Mouse (Mus musculus) bone marrow macrophage, adult 2 months (primary cell): ENCODE measurements around the gene Iqcf4. TPM values are rescaled to one million over a fixed set of nuclear protein-coding genes. Genes with fewer than 3 reads are reported as not detected.

ENCODE experiments used
- H3K27ac ChIP-seq: 2 replicates; pipeline ENCODE4 v1.5.1; 2012; ENCODE audit warnings: low read depth, low read length; ENCODE audit not compliant: insufficient read depth
- H3K4me1 ChIP-seq: 2 replicates; pipeline ENCODE4 v1.6.1; 2012; ENCODE audit warnings: low read length; ENCODE audit not compliant: control insufficient read depth, insufficient read depth
- H3K4me3 ChIP-seq: 2 replicates; pipeline ENCODE4 v1.5.1; 2012; ENCODE audit warnings: mild to moderate bottlenecking, low read length, moderate library complexity; ENCODE audit not compliant: insufficient read depth
- CTCF ChIP-seq: IDR thresholded peaks from 2 replicates; pipeline ENCODE4 v1.5.1; 2012; ENCODE audit warnings: low read depth, mild to moderate bottlenecking, low read length, moderate library complexity
- POLR2A ChIP-seq: IDR thresholded peaks from 2 replicates; pipeline ENCODE4 v1.6.1; 2012; ENCODE audit warnings: mild to moderate bottlenecking, low read depth, low read length, borderline replicate concordance
- polyA plus RNA-seq: library from polyadenylated mRNA; stranded (reverse); fragments of >200 nt; gene quantifications from 2 replicates; pipeline ENCODE4 v1.2.4, GENCODE M21; 2012; ENCODE audit not compliant: missing spikeins, insufficient read depth, insufficient read length

Gene Iqcf4
- polyA plus RNA-seq, 1 experiment = not detected

DNA sequence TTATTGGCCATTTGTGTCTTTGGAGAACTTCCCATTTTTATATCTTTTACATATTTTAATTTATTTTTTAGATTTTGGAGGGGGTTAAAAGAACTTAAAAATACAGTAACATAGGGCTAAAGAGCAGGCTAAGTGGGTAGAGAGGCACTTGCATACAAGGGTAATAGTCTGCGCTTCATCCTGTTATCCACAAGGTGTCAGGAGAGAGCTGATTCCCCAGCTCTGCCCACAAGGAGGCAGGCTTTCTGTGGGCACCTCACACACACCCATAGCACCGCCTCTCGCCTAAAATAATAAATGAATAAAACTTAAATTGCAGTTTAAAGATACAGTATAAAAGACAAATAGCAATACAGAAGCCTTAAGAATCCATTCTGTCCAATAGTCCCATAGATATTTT lies 39.0 kb downstream of the Iqcf4 start:
- Histone ChIP-seq H3K4me1 (peaks cover 5% of the 10 kb centered on the region), H3K27ac (no peak overlapping the region), H3K4me3 (no peak overlapping the region)
- TF ChIP-seq POLR2A (no peak), CTCF (peak; percentile 98)

DNA sequence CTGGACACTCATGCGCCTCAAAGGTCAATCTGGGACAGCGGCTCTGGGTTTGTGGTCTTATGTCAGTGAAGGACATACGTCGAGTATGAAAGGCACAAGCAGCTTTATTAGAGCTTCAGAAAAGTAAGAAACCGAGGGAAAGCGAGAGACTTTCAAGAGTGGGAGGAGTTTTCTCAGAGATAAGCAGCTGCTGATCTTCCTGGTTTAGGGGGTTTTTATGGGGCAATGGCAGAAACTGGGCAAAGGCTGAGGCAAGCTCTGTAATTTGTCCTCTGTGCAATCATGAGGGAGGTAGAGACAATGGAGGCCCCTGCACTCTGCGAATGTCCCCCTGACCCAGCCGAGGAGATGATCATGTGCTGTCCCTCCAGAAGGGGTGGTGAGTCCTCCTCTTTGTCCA lies 50.9 kb downstream of the Iqcf4 start:
- TF ChIP-seq POLR2A = no peak
- no peak for TF ChIP-seq CTCF
- no peaks in the 10 kb centered on the region for H3K4me1 ChIP-seq
- H3K27ac ChIP-seq = no peak overlapping the region
- no peak overlapping the region for H3K4me3 ChIP-seq

DNA sequence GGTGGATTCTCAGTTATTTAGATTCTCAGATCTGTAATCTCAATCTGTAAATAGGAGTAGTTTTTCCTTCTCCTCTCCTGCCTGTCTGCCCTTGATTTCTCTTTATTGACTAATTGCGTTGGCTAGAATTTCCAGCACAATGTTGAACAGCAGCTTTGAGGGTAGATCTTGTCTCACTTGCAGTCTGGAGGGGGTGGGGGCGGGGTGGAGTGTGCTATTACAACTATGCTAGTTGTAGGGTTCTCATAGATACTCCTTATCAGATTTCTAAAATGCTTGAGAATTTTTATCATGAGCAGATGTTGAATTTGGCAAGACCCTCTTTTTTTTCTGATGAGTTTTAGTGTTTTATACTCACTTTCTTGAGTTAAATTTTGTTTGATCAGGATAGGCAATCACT lies 51.4 kb downstream of the Iqcf4 start:
- no peak for TF ChIP-seq CTCF
- no peak for TF ChIP-seq POLR2A
- Histone ChIP-seq H3K27ac (no peak overlapping the region), H3K4me3 (no peak overlapping the region), H3K4me1 (no peaks in the 10 kb centered on the region)

Other genes with a start within 250 kb of the Iqcf4 start
- 122 and 129 TPM in 2 replicates for gene Dusp7, start 202.4 kb downstream of the Iqcf4 start, polyA plus RNA-seq
- gene Rpl29, start 141.5 kb downstream of the Iqcf4 start, polyA plus RNA-seq = 299 and 319 TPM in 2 replicates
- gene Acy1, start 132.7 kb downstream of the Iqcf4 start, polyA plus RNA-seq = 1.3 and 1.6 TPM in 2 replicates
- gene Abhd14b, start 123.5 kb downstream of the Iqcf4 start, polyA plus RNA-seq = 27.6 and 32.0 TPM in 2 replicates
- 5.4 and 8.3 TPM in 2 replicates for gene Abhd14a, start 123.3 kb downstream of the Iqcf4 start, polyA plus RNA-seq
- 17.8 and 19.5 TPM in 2 replicates for gene Pcbp4, start 117.7 kb downstream of the Iqcf4 start, polyA plus RNA-seq
- not detected in 2 replicates for gene Gpr62, start 105.1 kb downstream of the Iqcf4 start, polyA plus RNA-seq
- gene Rrp9, start 95.0 kb downstream of the Iqcf4 start, polyA plus RNA-seq = 7.8 and 11.2 TPM in 2 replicates
- gene Parp3, start 94.0 kb downstream of the Iqcf4 start, polyA plus RNA-seq = 21.0 and 22.0 TPM in 2 replicates
- not detected in 2 replicates for gene Iqcf1, start 71.0 kb downstream of the Iqcf4 start, polyA plus RNA-seq
- gene Iqcf5, start 56.4 kb downstream of the Iqcf4 start, polyA plus RNA-seq = not detected in 2 replicates
- gene Iqcf3, start 9.4 kb downstream of the Iqcf4 start, polyA plus RNA-seq = 0.64 and 0.71 TPM in 2 replicates
- not detected in 2 replicates for gene Iqcf6, start 55.6 kb upstream of the Iqcf4 start, polyA plus RNA-seq
- not detected in 2 replicates for gene Grm2, start 85.1 kb upstream of the Iqcf4 start, polyA plus RNA-seq
- gene Tex264, start 114.9 kb upstream of the Iqcf4 start, polyA plus RNA-seq = 75.3 and 106 TPM in 2 replicates
- gene Rad54l2, start 218.2 kb upstream of the Iqcf4 start, polyA plus RNA-seq = 7.6 and 8.5 TPM in 2 replicates